Mouse (Mus musculus): ENCODE measurements around the gene Duox1. TPM values are rescaled to one million over a fixed set of nuclear protein-coding genes. Genes with fewer than 3 reads are reported as not detected.

The Duox1 gene
- polyA plus RNA-seq, 1 experiment, result not detected

GRCm38 (mm10) chr2:122349136-122349785 is 33.8 kb downstream of the Duox1 start:
- Histone ChIP-seq H3K4me1 (ENCODE audit: control insufficient read depth, insufficient read depth, low read length) (peaks cover 10% of the 10 kb centered on the region), H3K9ac (ENCODE audit: low read depth, poor library complexity, severe bottlenecking) (peak overlapping the region; percentile 79)

GRCm38 (mm10) chr2:122351156-122351930 is 35.9 kb downstream of the Duox1 start:
- H3K27me3 ChIP-seq (ENCODE audit: control insufficient read depth, insufficient read depth, low read length, poor library complexity, severe bottlenecking), result no peaks in the 10 kb centered on the region
- TF ChIP-seq EP300 (IDR thresholded peaks at IDR 0.05; ENCODE audit: insufficient read depth, low read depth, low read length), result no peak
- no peak for TF ChIP-seq CTCF (IDR thresholded peaks at IDR 0.05; ENCODE audit: low read depth, low read length)
- no peak for TF ChIP-seq POLR2A (IDR thresholded peaks at IDR 0.05; ENCODE audit: insufficient read depth, low read length)
- no peak overlapping the region for H3K4me3 ChIP-seq (ENCODE audit: low read depth, low read length)
- H3K27ac ChIP-seq (ENCODE audit: insufficient read depth, low read length), result no peak overlapping the region
- peaks cover 17% of the 10 kb centered on the region for H3K4me1 ChIP-seq (ENCODE audit: control insufficient read depth, insufficient read depth, low read length)
- H3K9ac ChIP-seq (ENCODE audit: low read depth, poor library complexity, severe bottlenecking), result no peak overlapping the region
- H3K9me3 ChIP-seq (replicated peaks; ENCODE audit: control insufficient read depth, insufficient read depth, low read length, poor library complexity, severe bottlenecking), result no peaks in the 10 kb centered on the region
- no peaks in the 10 kb centered on the region for H3K36me3 ChIP-seq (ENCODE audit: control insufficient read depth, insufficient read depth, low read length, poor library complexity, severe bottlenecking)

More at GRCm38 (mm10) chr2:122349136-122349785, 33.8 kb downstream of the Duox1 start:
- Histone ChIP-seq H3K4me3 (ENCODE audit: low read depth, low read length) (peak overlapping the region; percentile 67), H3K9me3 (replicated peaks; ENCODE audit: control insufficient read depth, insufficient read depth, low read length, poor library complexity, severe bottlenecking) (no peaks in the 10 kb centered on the region), H3K36me3 (ENCODE audit: control insufficient read depth, insufficient read depth, low read length, poor library complexity, severe bottlenecking) (no peaks in the 10 kb centered on the region), H3K27me3 (ENCODE audit: control insufficient read depth, insufficient read depth, low read length, poor library complexity, severe bottlenecking) (no peaks in the 10 kb centered on the region), H3K27ac (ENCODE audit: insufficient read depth, low read length) (no peak overlapping the region)
- TF ChIP-seq EP300 (IDR thresholded peaks at IDR 0.05; ENCODE audit: insufficient read depth, low read depth, low read length) (no peak), POLR2A (IDR thresholded peaks at IDR 0.05; ENCODE audit: insufficient read depth, low read length) (no peak), CTCF (IDR thresholded peaks at IDR 0.05; ENCODE audit: low read depth, low read length) (no peak)

GRCm38 (mm10) chr2:122351931-122352329 is 36.5 kb downstream of the Duox1 start:
- H3K27ac ChIP-seq (ENCODE audit: insufficient read depth, low read length), result no peak overlapping the region
- no peak overlapping the region for H3K9ac ChIP-seq (ENCODE audit: low read depth, poor library complexity, severe bottlenecking)
- no peak overlapping the region for H3K4me3 ChIP-seq (ENCODE audit: low read depth, low read length)
- H3K36me3 ChIP-seq (ENCODE audit: control insufficient read depth, insufficient read depth, low read length, poor library complexity, severe bottlenecking), result no peaks in the 10 kb centered on the region
- peaks cover 17% of the 10 kb centered on the region for H3K4me1 ChIP-seq (ENCODE audit: control insufficient read depth, insufficient read depth, low read length)
- TF ChIP-seq CTCF (IDR thresholded peaks at IDR 0.05; ENCODE audit: low read depth, low read length) (no peak), POLR2A (IDR thresholded peaks at IDR 0.05; ENCODE audit: insufficient read depth, low read length) (no peak), EP300 (IDR thresholded peaks at IDR 0.05; ENCODE audit: insufficient read depth, low read depth, low read length) (0 out of 2 replicates have a peak, but pooled peaks have one; percentile 67)
- H3K27me3 ChIP-seq (ENCODE audit: control insufficient read depth, insufficient read depth, low read length, poor library complexity, severe bottlenecking), result no peaks in the 10 kb centered on the region
- no peaks in the 10 kb centered on the region for H3K9me3 ChIP-seq (replicated peaks; ENCODE audit: control insufficient read depth, insufficient read depth, low read length, poor library complexity, severe bottlenecking)

- Histone ChIP-seq H3K27me3 (ENCODE audit: control insufficient read depth, insufficient read depth, low read length, poor library complexity, severe bottlenecking) (no peaks in the 10 kb centered on the region), H3K27ac (ENCODE audit: insufficient read depth, low read length) (no peak overlapping the region), H3K36me3 (ENCODE audit: control insufficient read depth, insufficient read depth, low read length, poor library complexity, severe bottlenecking) (no peaks in the 10 kb centered on the region), H3K9me3 (replicated peaks; ENCODE audit: control insufficient read depth, insufficient read depth, low read length, poor library complexity, severe bottlenecking) (no peaks in the 10 kb centered on the region), H3K4me1 (ENCODE audit: control insufficient read depth, insufficient read depth, low read length) (peaks cover 17% of the 10 kb centered on the region), H3K9ac (ENCODE audit: low read depth, poor library complexity, severe bottlenecking) (no peak overlapping the region), H3K4me3 (ENCODE audit: low read depth, low read length) (no peak overlapping the region)
- TF ChIP-seq EP300 (IDR thresholded peaks at IDR 0.05; ENCODE audit: insufficient read depth, low read depth, low read length), result no peak
- no peak for TF ChIP-seq CTCF (IDR thresholded peaks at IDR 0.05; ENCODE audit: low read depth, low read length)
- no peak for TF ChIP-seq POLR2A (IDR thresholded peaks at IDR 0.05; ENCODE audit: insufficient read depth, low read length)
These were observed 37.5 kb downstream of the Duox1 start for GRCm38 (mm10) chr2:122352992-122353391.

- Histone ChIP-seq H3K27me3 (ENCODE audit: control insufficient read depth, insufficient read depth, low read length, poor library complexity, severe bottlenecking) (no peaks in the 10 kb centered on the region), H3K4me1 (ENCODE audit: control insufficient read depth, insufficient read depth, low read length) (peaks cover 17% of the 10 kb centered on the region), H3K4me3 (ENCODE audit: low read depth, low read length) (no peak overlapping the region), H3K36me3 (ENCODE audit: control insufficient read depth, insufficient read depth, low read length, poor library complexity, severe bottlenecking) (no peaks in the 10 kb centered on the region), H3K9me3 (replicated peaks; ENCODE audit: control insufficient read depth, insufficient read depth, low read length, poor library complexity, severe bottlenecking) (no peaks in the 10 kb centered on the region), H3K27ac (ENCODE audit: insufficient read depth, low read length) (no peak overlapping the region), H3K9ac (ENCODE audit: low read depth, poor library complexity, severe bottlenecking) (no peak overlapping the region)
- TF ChIP-seq EP300 (IDR thresholded peaks at IDR 0.05; ENCODE audit: insufficient read depth, low read depth, low read length) (no peak), CTCF (IDR thresholded peaks at IDR 0.05; ENCODE audit: low read depth, low read length) (no peak), POLR2A (IDR thresholded peaks at IDR 0.05; ENCODE audit: insufficient read depth, low read length) (no peak)
These were observed 38.3 kb downstream of the Duox1 start for GRCm38 (mm10) chr2:122353765-122354164.

Data from ES-Bruce4 (cell line).